Mouse (Mus musculus): ENCODE measurements around the gene Olfr1209.

The Olfr1209 gene

DNA sequence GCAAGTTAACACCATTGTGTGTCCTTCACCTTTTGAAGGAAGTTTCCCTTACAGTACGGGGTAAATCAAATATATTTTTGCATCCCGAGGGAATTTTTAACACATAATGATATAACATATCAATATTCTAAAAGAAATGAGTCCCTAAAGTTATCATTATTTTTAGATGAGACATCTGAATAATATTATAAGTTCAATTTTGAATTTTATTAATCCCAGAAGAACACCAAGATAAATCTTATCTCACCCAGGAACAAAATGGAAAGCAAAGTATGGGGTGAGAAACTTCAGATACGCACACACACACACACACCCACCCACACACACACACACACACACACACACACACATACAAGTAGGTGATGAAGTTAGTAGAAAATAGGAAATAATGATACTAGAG, at the start of gene Olfr1209:
Gene Olfr1209, minus strand, starts transcription at position 101 of the 400 bp plus-strand sequence.
- DNase-seq (ENCODE audit: low spot score in 2 of 2), result no peak

DNA sequence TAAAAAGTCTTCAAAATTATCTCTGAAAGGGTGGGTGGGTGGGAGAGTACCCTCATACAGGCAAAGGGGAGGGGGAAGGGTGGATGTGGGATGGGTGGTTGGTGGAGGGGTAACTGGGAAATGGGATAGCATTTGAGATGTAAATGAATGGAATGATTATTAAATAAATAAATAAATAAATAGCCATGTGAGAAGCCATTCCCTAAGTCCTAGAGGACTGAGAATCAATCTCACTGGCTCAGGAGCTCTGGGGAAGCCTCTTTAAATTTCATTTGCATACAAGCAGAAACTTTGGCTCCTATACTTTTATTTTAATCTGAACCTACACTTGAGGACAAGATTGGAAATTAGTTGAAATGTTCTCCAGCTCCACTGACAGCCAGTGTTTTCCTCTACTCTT, 38.7 kb upstream of the Olfr1209 start, which contains the start of gene Olfr1212:
Gene Olfr1212, plus strand, starts transcription at position 301 of the 400 bp plus-strand sequence.
- DNase-seq (ENCODE audit: low spot score in 2 of 2), result no peak

DNA sequence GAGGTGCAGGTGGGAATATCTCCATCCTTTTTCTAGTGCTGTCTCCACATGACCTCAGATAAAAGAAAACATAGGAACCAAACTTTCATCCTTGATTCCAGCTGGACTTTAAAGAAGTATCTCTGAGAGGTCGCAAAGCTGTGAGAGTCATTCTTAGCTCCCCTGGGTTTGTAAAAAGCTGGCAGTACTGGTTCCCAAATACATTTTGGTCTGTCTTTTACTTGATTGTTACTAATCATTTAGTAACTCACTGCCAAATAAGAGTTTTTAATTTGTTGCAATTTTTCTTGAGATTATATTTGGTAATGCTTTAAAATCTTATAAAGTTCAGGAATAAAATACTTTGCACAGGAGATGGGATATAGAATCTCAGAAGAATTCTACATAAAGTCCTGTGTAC, 23.1 kb upstream of the Olfr1209 start, which contains the start of gene Olfr1211:
Gene Olfr1211, minus strand, starts transcription at position 101 of the 400 bp plus-strand sequence.
- no peak for DNase-seq (ENCODE audit: low spot score in 2 of 2)

DNA sequence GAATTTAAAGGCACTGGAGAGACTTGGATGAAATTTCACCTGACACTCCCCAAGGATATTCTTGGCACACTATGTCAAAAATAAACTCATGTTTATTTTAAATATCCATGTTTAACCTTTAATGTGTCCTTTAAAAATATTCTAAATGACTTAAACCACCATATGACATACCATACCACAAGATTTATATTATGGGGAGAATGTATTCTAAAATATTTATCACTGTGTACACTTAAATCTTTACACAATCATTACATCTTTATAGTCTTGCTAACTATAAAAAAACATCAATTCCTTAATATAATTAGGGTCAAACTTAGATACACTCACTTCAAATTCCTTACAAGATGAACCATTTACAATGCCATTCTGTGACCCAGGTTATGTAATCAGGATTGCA, 12.7 kb downstream of the Olfr1209 start, which contains the start of gene Olfr1208:
Gene Olfr1208, minus strand, starts transcription at position 101 of the 400 bp plus-strand sequence.
- no peak for DNase-seq (ENCODE audit: low spot score in 2 of 2)

DNA sequence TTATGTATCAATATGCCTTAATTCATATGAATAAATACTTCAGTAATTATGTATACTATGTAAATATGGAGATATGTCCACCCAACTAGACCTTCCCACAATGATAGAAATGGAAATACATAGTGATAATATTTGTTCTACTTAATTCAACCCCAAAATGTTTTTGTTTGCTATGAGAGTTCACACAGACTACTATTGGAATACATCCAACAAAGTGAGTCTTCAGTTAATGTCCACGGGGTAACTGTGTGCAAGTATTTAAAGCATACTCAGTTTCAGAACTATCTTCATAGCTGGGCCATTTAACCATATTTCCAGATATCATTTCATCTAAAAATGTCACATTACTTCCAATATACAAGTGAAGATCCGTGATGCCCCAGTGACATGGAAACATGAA, 52.0 kb downstream of the Olfr1209 start, which contains the start of gene Olfr1206:
Gene Olfr1206, plus strand, starts transcription at position 301 of the 400 bp plus-strand sequence.
- no peak for DNase-seq (ENCODE audit: low spot score in 2 of 2)
